ENCODE assay signal across 8 mouse cellular contexts in genomic region chr12:113625221-113625620, GRCm38 (mm10).
DNase-seq lines count a peak whose midpoint lies in the region; ATAC-seq and TF ChIP-seq lines count a peak whose summit lies in the region.
"Not testable (repeated sequence)": the region's sequence is repeated elsewhere in the genome, so short reads cannot be mapped to it uniquely, and the experiment has no call there.

No protein-coding gene starts in this region.

- TF ChIP-seq EP300 in liver, postnatal 0 days (IDR thresholded peaks at IDR 0.05; ENCODE audit: low read depth); stomach, postnatal 0 days (optimal IDR thresholded peaks at IDR 0.05): not testable (repeated sequence)

- H3K4me3 ChIP-seq in kidney, postnatal 0 days (replicated peaks; ENCODE audit: low read depth, low read length); liver, postnatal 0 days (ENCODE audit: low read depth, low read length); stomach, postnatal 0 days (ENCODE audit: low read depth, low read length): not testable (repeated sequence)

- not testable (repeated sequence) for H3K9me3 ChIP-seq in kidney, postnatal 0 days (replicated peaks; ENCODE audit: low read length); liver, postnatal 0 days (ENCODE audit: low read length); stomach, postnatal 0 days (ENCODE audit: control insufficient read depth, low read length)

- WGBS in kidney, postnatal 0 days, result 50% methylated on average over 4 of the region's 4 CpGs
- WGBS in liver, postnatal 0 days (ENCODE audit: insufficient replicate concordance), result 35% methylated on average over 4 of the region's 4 CpGs
- WGBS in stomach, postnatal 0 days, result 29% methylated on average over 4 of the region's 4 CpGs

- H3K4me2 ChIP-seq in kidney, postnatal 0 days (ENCODE audit: low read length); liver, postnatal 0 days (ENCODE audit: low read depth, low read length); stomach, postnatal 0 days (replicated peaks; ENCODE audit: low read depth): not testable (repeated sequence)

- H3K9ac ChIP-seq in kidney, postnatal 0 days (ENCODE audit: low read depth, low read length); liver, postnatal 0 days (replicated peaks); stomach, postnatal 0 days (ENCODE audit: low read length): not testable (repeated sequence)

- not testable (repeated sequence) for H3K4me1 ChIP-seq in kidney, postnatal 0 days (replicated peaks; ENCODE audit: insufficient read depth, low read length); liver, postnatal 0 days (ENCODE audit: insufficient read depth); stomach, postnatal 0 days (replicated peaks; ENCODE audit: control insufficient read depth, insufficient read depth)

- ATAC-seq in granulocyte monocyte progenitor cell, adult 5-6 weeks (replicated peaks; ENCODE audit: poor library complexity, severe bottlenecking), result peak; percentile 59
- not testable (repeated sequence) for ATAC-seq in kidney, postnatal 0 days (replicated peaks; ENCODE audit: low FRiP score, low read depth); liver, postnatal 0 days; stomach, postnatal 0 days (ENCODE audit: low FRiP score, low TSS enrichment)
- peak; percentile 62 for ATAC-seq in megakaryocyte, adult 5-6 weeks (ENCODE audit: poor library complexity, severe bottlenecking)

- peak; percentile 1 for DNase-seq in B cell, adult 2 months
- peak; percentile 1 for DNase-seq in T-cell, adult 2 months (ENCODE audit: low spot score)
- DNase-seq in induced T-regulatory cell, adult 2 months (ENCODE audit: low read depth), result peak; percentile 11
- not testable (repeated sequence) for DNase-seq in kidney, postnatal 0 days (ENCODE audit: low spot score); liver, postnatal 0 days; stomach, postnatal 0 days (ENCODE audit: low spot score)

- not testable (repeated sequence) for H3K36me3 ChIP-seq in kidney, postnatal 0 days (ENCODE audit: insufficient read depth, low read length); liver, postnatal 0 days (replicated peaks; ENCODE audit: insufficient read depth, low read length); stomach, postnatal 0 days (ENCODE audit: control insufficient read depth, insufficient read depth, low read length)

- H3K27me3 ChIP-seq in kidney, postnatal 0 days (ENCODE audit: insufficient read depth, low read length); liver, postnatal 0 days (ENCODE audit: insufficient read depth, low read length); stomach, postnatal 0 days (ENCODE audit: control insufficient read depth, insufficient read depth, low read length): not testable (repeated sequence)

- H3K27ac ChIP-seq in kidney, postnatal 0 days; liver, postnatal 0 days (ENCODE audit: low read depth); stomach, postnatal 0 days (replicated peaks): not testable (repeated sequence)

- TF ChIP-seq CTCF in kidney, postnatal 0 days (IDR thresholded peaks at IDR 0.05; ENCODE audit: low read depth), result peak; percentile 19; the same call in 1 of the 2 replicates
- 0 out of 2 replicates have a peak, but pooled peaks have one; percentile 16 for TF ChIP-seq CTCF in liver, postnatal 0 days (IDR thresholded peaks at IDR 0.05; ENCODE audit: low read depth)
- peak; percentile 36 for TF ChIP-seq CTCF in stomach, postnatal 0 days (IDR thresholded peaks at IDR 0.05; ENCODE audit: low read depth)
